In the genomic region with DNA sequence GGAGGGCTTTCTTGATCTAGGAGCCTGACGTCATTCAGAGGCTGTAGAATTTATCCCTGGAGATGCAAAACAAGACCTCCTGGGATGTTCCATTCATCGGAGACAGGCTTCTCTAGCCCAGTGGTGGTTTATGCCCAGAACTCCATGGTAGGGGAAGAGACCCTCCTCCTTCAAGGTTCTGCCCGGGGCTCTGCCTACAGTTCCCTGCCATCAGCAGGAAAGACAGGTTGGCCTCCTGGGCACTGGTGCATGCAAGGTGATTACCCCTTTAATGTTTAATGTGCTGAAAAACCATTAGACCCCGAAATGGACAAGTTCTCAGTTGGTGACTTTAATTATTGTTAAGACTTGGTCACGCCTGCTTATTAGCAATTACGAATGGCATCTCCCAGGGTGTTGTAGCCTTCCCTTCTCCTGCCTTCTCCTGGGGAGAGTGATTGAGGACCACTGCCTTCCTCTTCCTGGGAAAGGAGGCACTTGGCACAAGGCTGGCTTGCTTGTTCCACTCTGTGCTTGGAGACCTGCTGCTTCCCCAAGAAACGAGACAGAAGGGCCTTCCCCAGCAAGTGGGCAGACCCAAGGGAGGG, we compare ENCODE assay signal across 27 mouse cellular contexts.
DNase-seq lines count a peak whose midpoint lies in the region; ATAC-seq lines count a peak whose summit lies in the region.
"Had no signal": no experiment of that assay in that cellular context is flagged by ENCODE, and none has a peak within 500 bp of the region (broad histone marks: within the 10 kb centered on the region; RNA-seq: fewer than 3 reads in every experiment).

No protein-coding gene starts in this region.

- no peaks in the 10 kb centered on the region for H3K36me3 ChIP-seq in hindbrain, embryonic 16.5 days (ENCODE audit: control insufficient read depth, insufficient read depth, low read length)
- H3K36me3 ChIP-seq in hindbrain, embryonic 14.5 days (replicated peaks; ENCODE audit: control insufficient read depth, insufficient read depth): no peaks in the 10 kb centered on the region
- H3K36me3 ChIP-seq in kidney, embryonic 15.5 days: no peaks in the 10 kb centered on the region
- H3K36me3 ChIP-seq: embryonic facial prominence, embryonic 10.5 days; embryonic facial prominence, embryonic 13.5 days; forebrain, embryonic 12.5 days; forebrain, embryonic 15.5 days; heart, embryonic 12.5 days; heart, embryonic 15.5 days; hindbrain, embryonic 10.5 days; hindbrain, embryonic 15.5 days had no signal

- H3K27me3 ChIP-seq in hindbrain, embryonic 16.5 days (replicated peaks; ENCODE audit: control insufficient read depth, insufficient read depth, low read length): no peaks in the 10 kb centered on the region
- no peaks in the 10 kb centered on the region for H3K27me3 ChIP-seq in hindbrain, embryonic 14.5 days (ENCODE audit: control insufficient read depth, insufficient read depth, low read length)
- H3K27me3 ChIP-seq in kidney, embryonic 15.5 days: peaks cover 26% of the 10 kb centered on the region
- H3K27me3 ChIP-seq: embryonic facial prominence, embryonic 13.5 days; forebrain, embryonic 15.5 days; hindbrain, embryonic 15.5 days had no signal

- no peak overlapping the region for H3K4me3 ChIP-seq in hindbrain, embryonic 16.5 days (ENCODE audit: low read length)
- H3K4me3 ChIP-seq in hindbrain, embryonic 14.5 days (replicated peaks; ENCODE audit: low read length): no peak overlapping the region
- H3K4me3 ChIP-seq in kidney, embryonic 15.5 days (replicated peaks): no peak overlapping the region
- H3K4me3 ChIP-seq: embryonic facial prominence, embryonic 10.5 days; embryonic facial prominence, embryonic 13.5 days; erythroblast, embryonic 14.5 days; forebrain, embryonic 12.5 days; forebrain, embryonic 15.5 days; heart, embryonic 12.5 days; heart, embryonic 15.5 days; hindbrain, embryonic 10.5 days; hindbrain, embryonic 15.5 days had no signal

- ATAC-seq in hindbrain, embryonic 16.5 days: peak; percentile 50; the same call in 1 of the 2 replicates
- no peak for ATAC-seq in hindbrain, embryonic 14.5 days (ENCODE audit: low FRiP score)
- peak; percentile 89 for ATAC-seq in kidney, embryonic 15.5 days (replicated peaks; ENCODE audit: low FRiP score)
- ATAC-seq: CD4-positive, CD25-positive, alpha-beta regulatory T cell, adult 4 months; forebrain, embryonic 15.5 days; inflammation-experienced regulatory T-cells, adult 6 months had no signal

- no peak overlapping the region for H3K9ac ChIP-seq in hindbrain, embryonic 16.5 days (ENCODE audit: low read depth, low read length)
- no peak overlapping the region for H3K9ac ChIP-seq in hindbrain, embryonic 14.5 days
- H3K9ac ChIP-seq in kidney, embryonic 15.5 days: no peak overlapping the region
- H3K9ac ChIP-seq: embryonic facial prominence, embryonic 13.5 days; forebrain, embryonic 12.5 days; forebrain, embryonic 15.5 days; heart, embryonic 12.5 days; heart, embryonic 15.5 days; hindbrain, embryonic 15.5 days had no signal

- WGBS in hindbrain, embryonic 16.5 days: 25% methylated on average over 7 of the region's 7 CpGs
- 26% methylated on average over 7 of the region's 7 CpGs for WGBS in hindbrain, embryonic 14.5 days
- 25% methylated on average over 7 of the region's 7 CpGs for WGBS in kidney, embryonic 15.5 days

- no peak overlapping the region for H3K27ac ChIP-seq in hindbrain, embryonic 16.5 days (ENCODE audit: low read depth, low read length)
- H3K27ac ChIP-seq in hindbrain, embryonic 14.5 days: no peak overlapping the region
- peak overlapping the region; percentile 62; the same call in 1 of the 2 replicates for H3K27ac ChIP-seq in kidney, embryonic 15.5 days
- H3K27ac ChIP-seq: embryonic facial prominence, embryonic 10.5 days; embryonic facial prominence, embryonic 13.5 days; forebrain, embryonic 12.5 days; forebrain, embryonic 15.5 days; heart, embryonic 15.5 days; hindbrain, embryonic 10.5 days; hindbrain, embryonic 15.5 days had no signal

- no peak overlapping the region for H3K4me2 ChIP-seq in hindbrain, embryonic 16.5 days (ENCODE audit: low read length)
- H3K4me2 ChIP-seq in hindbrain, embryonic 14.5 days (replicated peaks): no peak overlapping the region
- peak overlapping the region; percentile 8; the same call in 1 of the 2 replicates for H3K4me2 ChIP-seq in kidney, embryonic 15.5 days
- H3K4me2 ChIP-seq: embryonic facial prominence, embryonic 13.5 days; forebrain, embryonic 12.5 days; forebrain, embryonic 15.5 days; heart, embryonic 12.5 days; heart, embryonic 15.5 days; hindbrain, embryonic 15.5 days had no signal

- H3K9me3 ChIP-seq in hindbrain, embryonic 16.5 days (ENCODE audit: control insufficient read depth, low read length): no peaks in the 10 kb centered on the region
- no peaks in the 10 kb centered on the region for H3K9me3 ChIP-seq in hindbrain, embryonic 14.5 days (ENCODE audit: control insufficient read depth, low read length)
- H3K9me3 ChIP-seq in kidney, embryonic 15.5 days (replicated peaks): no peaks in the 10 kb centered on the region
- H3K9me3 ChIP-seq: embryonic facial prominence, embryonic 10.5 days; embryonic facial prominence, embryonic 13.5 days; forebrain, embryonic 12.5 days; forebrain, embryonic 15.5 days; heart, embryonic 12.5 days; heart, embryonic 15.5 days; hindbrain, embryonic 10.5 days; hindbrain, embryonic 15.5 days had no signal

- H3K4me1 ChIP-seq in hindbrain, embryonic 16.5 days (ENCODE audit: control insufficient read depth, insufficient read depth, low read depth, low read length): peaks cover 2% of the 10 kb centered on the region; the same call in 1 of the 2 replicates
- H3K4me1 ChIP-seq in hindbrain, embryonic 14.5 days (replicated peaks; ENCODE audit: control insufficient read depth, insufficient read depth, low read length): peaks cover 20% of the 10 kb centered on the region
- peaks cover 22% of the 10 kb centered on the region for H3K4me1 ChIP-seq in kidney, embryonic 15.5 days
- H3K4me1 ChIP-seq: forebrain, embryonic 15.5 days; heart, embryonic 15.5 days had no signal

- no peak for DNase-seq in hindbrain, embryonic 14.5 days (ENCODE audit: low spot score)
- no peak for DNase-seq in kidney, adult 8-10 months
- DNase-seq in kidney, postnatal 4 days: peak; percentile 31 to 54
- no peak for DNase-seq in kidney, adult 18-20 months
- DNase-seq: adrenal gland, adult 2 months; adrenal gland, postnatal 14 days; cerebellum, adult 11 months; cerebellum, adult 2 months; cerebellum, adult 9-11 months; embryo, embryonic 11 days; gastrocnemius, postnatal 25 days; heart, adult 18-20 months; heart, postnatal 10 days; heart, postnatal 36 days had no signal

Comparison
In these comparisons a context has a peak if more than half of its experiments do, and no peak if none do; other contexts are left out.
1. DNase-seq: peak in kidney, postnatal 4 days (2 of 2); none in hindbrain, embryonic 14.5 days (single experiment), kidney, adult 8-10 months (0 of 2) and kidney, adult 18-20 months (single experiment).